Mouse (Mus musculus) cortical plate, adult 2 months (tissue): Measurements from ENCODE around the gene Sf1. TPM values are rescaled to one million over a fixed set of nuclear protein-coding genes. Genes with fewer than 3 reads are reported as not detected.
A peak's percentile ranks its signal among the peaks of the same experiment; 100 is the strongest.

Experiments
- H3K27ac ChIP-seq: fragments of 200-500 bp; 2 replicates; pipeline ENCODE4 v1.5.1; 2012; ENCODE audit warnings: low read length, control low read depth, inconsistent platforms; ENCODE audit not compliant: insufficient read depth
- H3K4me1 ChIP-seq: fragments of 200-500 bp; 2 replicates; pipeline ENCODE4 v1.6.1; 2011; ENCODE audit warnings: low read length; ENCODE audit not compliant: control insufficient read depth, insufficient read depth
- H3K4me3 ChIP-seq: fragments of 200-500 bp; 2 replicates; pipeline ENCODE4 v1.5.1; 2011; ENCODE audit warnings: mild to moderate bottlenecking, low read length, control low read depth; ENCODE audit not compliant: insufficient read depth
- CTCF ChIP-seq: fragments of 200-500 bp; IDR thresholded peaks from 2 replicates; pipeline ENCODE4 v1.5.1; 2011; ENCODE audit warnings: mild to moderate bottlenecking, control low read depth, low read length; ENCODE audit not compliant: insufficient read depth; ENCODE audit errors: extremely low read depth
- POLR2A ChIP-seq: fragments of 200-500 bp; IDR thresholded peaks from 2 replicates; pipeline ENCODE4 v1.6.1; 2011; ENCODE audit warnings: mild to moderate bottlenecking, low read length, control low read depth; ENCODE audit not compliant: insufficient read depth; ENCODE audit errors: extremely low read depth
- polyA plus RNA-seq: library from polyadenylated mRNA; depleted of rRNA; stranded (reverse); fragments of >200 nt; gene quantifications from 2 replicates; pipeline ENCODE4 v1.2.3, GENCODE M21; 2012

Sf1 gene
- polyA plus RNA-seq, 1 experiment, result 145 TPM

DNA sequence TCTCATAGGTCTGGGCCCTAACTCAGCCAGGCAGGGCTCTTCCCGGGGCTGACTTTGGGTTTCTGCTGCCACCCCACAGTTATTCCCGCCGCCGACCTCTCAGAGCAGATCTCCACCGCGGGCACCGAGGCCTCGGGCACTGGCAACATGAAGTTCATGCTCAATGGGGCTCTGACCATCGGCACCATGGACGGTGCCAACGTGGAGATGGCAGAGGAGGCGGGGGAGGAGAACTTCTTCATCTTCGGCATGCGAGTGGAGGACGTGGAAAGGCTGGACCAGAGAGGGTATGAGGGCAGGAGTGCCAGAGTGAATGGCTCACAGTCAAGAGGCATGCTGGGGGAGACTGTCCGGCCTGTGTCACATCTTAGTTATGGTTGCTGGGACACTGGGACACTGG, 30.1 kb downstream of the Sf1 start:
- no peak overlapping the region for H3K27ac ChIP-seq
- H3K4me1 ChIP-seq, result no peaks in the 10 kb centered on the region
- TF ChIP-seq CTCF, result no peak
- no peak for TF ChIP-seq POLR2A
- H3K4me3 ChIP-seq, result no peak overlapping the region

DNA sequence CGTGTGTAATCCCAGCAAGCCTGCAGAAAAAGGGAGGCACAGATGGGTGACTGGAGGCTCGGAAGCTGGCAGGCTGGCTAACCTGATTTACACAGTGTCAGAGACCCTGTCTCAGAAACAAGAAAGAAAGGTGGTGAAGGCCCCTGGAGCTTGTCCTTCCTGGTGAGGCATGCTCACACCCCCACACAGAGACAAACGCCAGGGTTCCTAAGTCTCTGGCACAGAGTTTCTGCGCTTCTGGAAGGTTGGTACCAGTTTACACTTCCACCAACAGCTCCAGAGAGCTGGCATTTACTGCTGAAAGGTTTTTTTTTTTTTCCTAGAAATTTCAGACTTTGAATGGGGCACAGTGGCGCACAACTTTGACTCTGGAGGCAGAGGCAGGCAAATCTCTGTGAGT, 32.7 kb downstream of the Sf1 start:
- no peak overlapping the region for H3K27ac ChIP-seq
- no peak overlapping the region for H3K4me3 ChIP-seq
- H3K4me1 ChIP-seq, result no peaks in the 10 kb centered on the region; the same call in 1 of the 2 replicates
- TF ChIP-seq CTCF, result no peak
- no peak for TF ChIP-seq POLR2A

DNA sequence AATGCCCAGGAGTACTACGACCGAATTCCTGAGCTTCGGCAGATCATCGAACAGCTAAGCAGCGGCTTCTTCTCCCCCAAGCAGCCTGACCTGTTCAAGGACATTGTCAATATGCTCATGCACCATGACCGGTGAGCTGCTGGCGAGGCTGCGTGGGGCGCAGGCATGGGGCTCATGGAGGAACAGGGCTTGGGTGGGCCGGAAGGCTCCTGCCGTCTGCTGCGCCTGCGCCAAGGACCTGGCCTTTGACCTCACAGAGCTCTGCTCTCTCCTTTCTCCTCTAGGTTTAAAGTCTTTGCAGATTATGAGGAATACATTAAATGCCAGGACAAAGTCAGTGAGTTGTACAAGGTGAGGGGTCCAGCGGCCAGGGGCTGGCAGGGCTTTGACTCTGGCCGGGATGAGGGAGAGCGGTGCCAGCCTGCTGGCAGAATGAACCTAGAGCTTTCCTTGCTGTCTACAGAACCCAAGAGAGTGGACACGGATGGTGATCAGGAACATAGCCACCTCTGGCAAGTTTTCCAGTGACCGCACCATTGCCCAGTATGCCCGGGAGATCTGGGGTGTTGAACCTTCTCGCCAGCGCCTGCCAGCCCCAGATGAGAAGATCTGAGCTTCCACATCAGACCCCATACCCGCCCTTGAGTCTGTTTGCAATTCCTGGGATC, 34.2 kb downstream of the Sf1 start:
- no peak for TF ChIP-seq POLR2A
- no peak for TF ChIP-seq CTCF
- Histone ChIP-seq H3K27ac (no peak overlapping the region), H3K4me1 (peaks cover 2% of the 10 kb centered on the region), H3K4me3 (no peak overlapping the region)

GRCm38 (mm10) chr19:6398447-6399284, 35.2 kb downstream of the Sf1 start:
- H3K4me1 ChIP-seq, result peaks cover 2% of the 10 kb centered on the region
- H3K4me3 ChIP-seq, result peak overlapping the region; percentile 52
- H3K27ac ChIP-seq, result peak overlapping the region; percentile 80
- TF ChIP-seq CTCF, result no peak
- TF ChIP-seq POLR2A, result no peak

GRCm38 (mm10) chr19:6399285-6400095, 36.0 kb downstream of the Sf1 start, which contains the start of gene Rasgrp2:
TSS of gene Rasgrp2 (plus strand) at chr19:6399340.
- peak within 1 kb of the TSS; percentile 52 for H3K4me3 ChIP-seq
- H3K27ac ChIP-seq, result peak within 1 kb of the TSS; percentile 80
- TF ChIP-seq POLR2A, result no peak
- TF ChIP-seq CTCF, result no peak
- peaks cover 2% of the 10 kb centered on the region for H3K4me1 ChIP-seq

DNA sequence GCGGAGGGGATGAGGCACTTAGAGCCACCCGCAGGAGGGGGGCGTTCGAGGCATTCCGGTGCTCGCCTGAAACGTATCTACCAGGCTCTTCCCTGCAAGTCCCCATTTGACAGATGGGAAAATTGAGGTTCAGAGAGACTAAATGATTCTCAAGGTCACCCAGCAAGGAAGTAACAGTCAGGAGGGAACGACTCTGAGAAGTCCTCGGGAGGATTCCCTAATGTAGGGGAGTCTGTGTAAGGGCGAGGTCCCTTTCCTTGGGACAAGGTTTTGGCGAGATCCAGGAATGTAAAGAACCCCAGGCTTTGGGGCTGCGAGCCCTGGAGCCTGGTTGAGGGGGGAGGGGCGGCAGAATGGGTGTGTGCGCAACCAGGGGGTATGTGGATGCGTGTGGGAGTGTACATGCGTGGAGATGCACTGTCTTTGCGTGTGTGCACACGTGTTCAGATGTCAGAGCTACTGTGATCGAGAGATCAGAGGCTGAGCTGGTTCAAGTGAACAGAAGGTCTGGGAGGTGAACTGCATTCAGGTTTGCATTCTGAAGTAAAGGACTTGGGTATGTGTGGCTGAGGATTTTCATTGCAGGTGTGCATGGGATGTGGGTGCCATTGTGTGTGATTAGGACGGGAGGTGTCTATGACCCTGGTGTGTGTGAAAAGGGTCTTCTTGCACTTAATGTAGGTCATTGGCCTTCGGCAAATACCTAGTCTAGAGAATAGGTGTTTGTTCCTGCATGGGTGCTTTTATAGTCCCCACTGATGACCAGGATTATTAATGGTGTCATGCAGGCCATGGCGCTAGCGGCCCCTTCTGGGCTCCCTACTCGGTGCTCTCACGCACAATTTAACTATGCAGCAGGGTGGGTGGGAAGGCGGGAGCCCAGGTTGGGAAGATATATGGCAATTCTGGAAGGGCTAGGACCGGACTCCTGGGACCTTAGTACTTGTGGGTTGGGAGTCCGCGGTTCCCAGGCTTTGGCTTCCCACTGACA, 36.9 kb downstream of the Sf1 start:
- no peak overlapping the region; the same call in 1 of the 2 replicates for H3K27ac ChIP-seq
- peak overlapping the region; percentile 52 for H3K4me3 ChIP-seq
- TF ChIP-seq POLR2A (no peak), CTCF (no peak)
- peaks cover 2% of the 10 kb centered on the region for H3K4me1 ChIP-seq

DNA sequence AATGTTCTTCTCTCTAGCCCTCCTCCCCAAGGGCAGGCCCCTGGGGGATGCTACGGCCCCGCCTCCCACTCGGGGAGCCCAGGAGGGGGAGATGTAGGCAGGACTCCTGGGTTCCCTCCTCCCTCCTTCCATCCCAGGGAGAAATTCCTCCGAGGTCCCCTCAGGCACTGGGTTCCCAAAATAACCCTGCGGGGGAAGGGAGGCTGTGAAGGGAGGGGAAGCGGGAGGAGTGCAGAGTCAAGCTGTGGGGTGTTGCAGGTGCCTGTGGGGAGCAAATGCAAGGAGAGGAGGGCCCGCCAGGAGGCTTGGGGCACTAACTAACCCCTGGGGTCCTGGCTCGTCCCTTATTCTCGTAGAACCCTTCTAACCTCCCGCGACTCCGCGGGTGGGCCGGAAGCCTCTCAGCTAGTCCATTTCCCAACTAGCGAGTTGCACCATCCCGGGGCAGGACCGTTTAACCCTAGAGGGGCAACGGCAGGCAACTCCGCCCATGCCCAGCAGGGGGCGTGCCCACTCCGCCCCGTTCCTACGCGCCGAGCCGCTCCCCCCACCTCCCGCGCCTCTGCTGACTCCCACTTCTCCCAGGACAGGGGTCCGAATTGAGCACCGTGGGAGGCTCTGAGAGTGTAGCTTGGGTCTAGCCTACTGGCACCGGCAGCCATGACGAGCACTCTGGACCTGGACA, 37.8 kb downstream of the Sf1 start:
- H3K27ac ChIP-seq, result 0 out of 2 replicates have a peak overlapping the region, but pooled peaks have one; percentile 39

DNA sequence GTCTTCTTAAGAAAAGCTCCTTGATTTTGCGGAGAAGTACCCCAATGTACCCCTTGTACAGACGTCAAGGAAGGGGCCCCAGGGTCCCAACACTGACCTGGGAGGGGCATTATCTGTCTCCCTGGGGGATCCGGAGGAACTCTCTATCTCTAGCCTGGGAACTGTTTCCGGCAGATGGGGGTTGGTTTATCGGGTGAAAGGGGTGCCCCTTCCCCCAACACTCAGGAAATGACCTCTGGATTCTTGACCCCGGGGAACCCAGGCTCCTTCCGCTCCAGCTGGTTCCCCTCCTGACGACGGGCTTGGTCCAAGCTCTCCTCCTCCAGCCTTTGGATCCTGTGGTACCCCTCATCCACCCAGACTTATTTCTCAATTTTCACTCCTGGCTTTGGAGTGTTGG, 38.5 kb downstream of the Sf1 start:
- Histone ChIP-seq H3K4me1 (peaks cover 2% of the 10 kb centered on the region), H3K4me3 (peak overlapping the region; percentile 52), H3K27ac (0 out of 2 replicates have a peak overlapping the region, but pooled peaks have one; percentile 39)
- TF ChIP-seq CTCF, result no peak
- no peak for TF ChIP-seq POLR2A

More for the DNA sequence above, 37.8 kb downstream of the Sf1 start:
- Histone ChIP-seq H3K4me1 (peaks cover 2% of the 10 kb centered on the region), H3K4me3 (peak overlapping the region; percentile 52)
- TF ChIP-seq CTCF (peak; percentile 40), POLR2A (no peak)
